Mouse (Mus musculus) lung, adult 2 months (tissue): ENCODE measurements at regions not wholly inside any gene's neighbourhood (a gene's known extent, or its start where the extent isn't known, plus 50 kb on each side); places are given as distances from the start of the nearest gene placed in this dataset.

Experiments used
- DNase-seq: peaks from one replicate; pipeline ENCODE4 v3.0.0; 2022
- H3K4me1 ChIP-seq: fragments of 200-500 bp; 2 replicates; pipeline ENCODE4 v1.6.1; 2011; ENCODE audit warnings: low read length; ENCODE audit not compliant: control insufficient read depth, insufficient read depth
- H3K4me3 ChIP-seq: fragments of 200-500 bp; replicated peaks from 2 replicates; pipeline ENCODE3; 2011; ENCODE audit warnings: low read depth, mild to moderate bottlenecking, control low read depth, low read length; ENCODE audit errors: extremely low read depth
- CTCF ChIP-seq: fragments of 200-500 bp; IDR thresholded peaks from 2 replicates; pipeline ENCODE4 v1.5.1; 2011; ENCODE audit warnings: mild to moderate bottlenecking, low read length, control low read depth; ENCODE audit not compliant: insufficient read depth
- POLR2A ChIP-seq: fragments of 200-500 bp; IDR thresholded peaks from 2 replicates; pipeline ENCODE4 v1.6.1; 2011; ENCODE audit warnings: low read depth, mild to moderate bottlenecking, control low read depth, low read length, borderline replicate concordance; ENCODE audit errors: extremely low read depth
- WGBS: fragments of 180-500 bp; shearing (Covaris S2); methylation state at CpG from one replicate; pipeline ENCODE4 v1.1.7; 2018; 5-methylcytosine and 5-hydroxymethylcytosine counted together

GRCm38 (mm10) chr15:38569011-38569640, 1143.8 kb downstream of the 4930447A16Rik start:
- Histone ChIP-seq H3K4me3 (no peak overlapping the region), H3K4me1 (peaks cover 10% of the 10 kb centered on the region)
- DNase-seq, result peak; percentile 13
- 62% methylated on average over 10 of the region's 10 CpGs for WGBS
- TF ChIP-seq CTCF (no peak), POLR2A (no peak)

- H3K4me1 ChIP-seq, result peaks cover 10% of the 10 kb centered on the region
- no peak for DNase-seq
- 78% methylated on average over 8 of the region's 8 CpGs for WGBS
- no peak overlapping the region for H3K4me3 ChIP-seq
- no peak for TF ChIP-seq CTCF
- TF ChIP-seq POLR2A, result no peak
Observed at GRCm38 (mm10) chr15:38570144-38570543, 1144.8 kb downstream of the 4930447A16Rik start.

- no peak for TF ChIP-seq CTCF
- TF ChIP-seq POLR2A, result no peak
- H3K4me1 ChIP-seq, result peaks cover 10% of the 10 kb centered on the region
- H3K4me3 ChIP-seq, result no peak overlapping the region
- DNase-seq, result peak; percentile 41
- 46% methylated on average over 8 of the region's 8 CpGs for WGBS
Observed at GRCm38 (mm10) chr15:38570735-38571134, 1145.4 kb downstream of the 4930447A16Rik start.

- Histone ChIP-seq H3K4me3 (no peak overlapping the region), H3K4me1 (peaks cover 8% of the 10 kb centered on the region)
- 65% methylated on average over 4 of the region's 4 CpGs for WGBS
- TF ChIP-seq POLR2A, result no peak
- TF ChIP-seq CTCF, result no peak
- no peak for DNase-seq
Observed at GRCm38 (mm10) chr15:38572652-38573051, 1147.3 kb downstream of the 4930447A16Rik start.

GRCm38 (mm10) chr15:38574447-38574846, 1149.1 kb downstream of the 4930447A16Rik start:
- DNase-seq, result no peak
- no peak for TF ChIP-seq POLR2A
- TF ChIP-seq CTCF, result no peak
- 60% methylated on average over 8 of the region's 8 CpGs for WGBS
- H3K4me3 ChIP-seq, result no peak overlapping the region
- H3K4me1 ChIP-seq, result no peaks in the 10 kb centered on the region; the same call in 1 of the 2 replicates

- 79% methylated on average over 4 of the region's 4 CpGs for WGBS
- TF ChIP-seq CTCF (no peak), POLR2A (no peak)
- DNase-seq, result no peak
- Histone ChIP-seq H3K4me3 (no peak overlapping the region), H3K4me1 (no peaks in the 10 kb centered on the region; the same call in 1 of the 2 replicates)
Observed at GRCm38 (mm10) chr15:38575254-38575653, 1149.9 kb downstream of the 4930447A16Rik start.

- 97% methylated on average over 4 of the region's 4 CpGs for WGBS
- DNase-seq, result no peak
Observed at GRCm38 (mm10) chr15:38577691-38578090, 1152.3 kb downstream of the 4930447A16Rik start.

GRCm38 (mm10) chr15:38579481-38579880, 1154.1 kb downstream of the 4930447A16Rik start:
- 81% methylated on average over 4 of the region's 4 CpGs for WGBS
- no peak for TF ChIP-seq POLR2A
- TF ChIP-seq CTCF, result no peak
- H3K4me1 ChIP-seq, result no peaks in the 10 kb centered on the region; the same call in 1 of the 2 replicates
- H3K4me3 ChIP-seq, result no peak overlapping the region
- DNase-seq, result no peak

More at GRCm38 (mm10) chr15:38577691-38578090, 1152.3 kb downstream of the 4930447A16Rik start:
- no peak overlapping the region for H3K4me3 ChIP-seq
- TF ChIP-seq CTCF (no peak), POLR2A (no peak)
- H3K4me1 ChIP-seq, result no peaks in the 10 kb centered on the region

- no peak for TF ChIP-seq POLR2A
- no peak for TF ChIP-seq CTCF
- Histone ChIP-seq H3K4me3 (no peak overlapping the region), H3K4me1 (peaks cover 2% of the 10 kb centered on the region)
- no peak for DNase-seq
- 50% methylated on average over 5 of the region's 5 CpGs for WGBS
Observed at GRCm38 (mm10) chr15:38583500-38583899, 1158.1 kb downstream of the 4930447A16Rik start.

- H3K4me3 ChIP-seq, result no peak overlapping the region
- TF ChIP-seq POLR2A (no peak), CTCF (no peak)
- no peak for DNase-seq
- H3K4me1 ChIP-seq, result peaks cover 4% of the 10 kb centered on the region
- 70% methylated on average over 6 of the region's 6 CpGs for WGBS
Observed at GRCm38 (mm10) chr15:38584425-38584824, 1159.1 kb downstream of the 4930447A16Rik start.
